Mouse (Mus musculus) retina, postnatal 7 days (tissue): ENCODE measurements at regions not wholly inside any gene's neighbourhood (a gene's known extent, or its start where the extent isn't known, plus 50 kb on each side); places are given as distances from the start of the nearest gene placed in this dataset.
A peak's percentile ranks its signal among the peaks of the same experiment; 100 is the strongest.

Experiments
- DNase-seq: peaks from one replicate; pipeline ENCODE4 v3.0.0-alpha.2; 2012; ENCODE audit warnings: low read depth, low spot score

DNA sequence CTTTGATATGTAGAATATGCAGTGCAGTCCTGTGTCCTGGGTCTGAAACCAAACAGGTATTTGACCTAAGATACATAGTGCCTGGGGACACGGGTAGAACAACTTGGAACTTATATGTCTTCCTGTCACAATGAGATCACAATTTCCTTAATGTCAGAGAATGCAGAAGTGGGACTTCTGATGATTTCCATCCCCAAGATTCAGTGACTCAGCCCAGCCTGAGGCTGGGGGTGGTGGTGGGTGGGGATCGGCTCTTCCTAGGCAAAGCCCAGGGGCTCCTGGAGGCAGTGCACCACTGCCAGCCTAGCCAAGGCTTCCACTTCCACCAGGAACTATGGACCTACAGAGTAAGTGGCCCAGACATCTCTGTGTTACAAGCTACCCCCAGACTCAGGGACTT, 391.2 kb downstream of the H2al1j start:
- DNase-seq, result no peak

DNA sequence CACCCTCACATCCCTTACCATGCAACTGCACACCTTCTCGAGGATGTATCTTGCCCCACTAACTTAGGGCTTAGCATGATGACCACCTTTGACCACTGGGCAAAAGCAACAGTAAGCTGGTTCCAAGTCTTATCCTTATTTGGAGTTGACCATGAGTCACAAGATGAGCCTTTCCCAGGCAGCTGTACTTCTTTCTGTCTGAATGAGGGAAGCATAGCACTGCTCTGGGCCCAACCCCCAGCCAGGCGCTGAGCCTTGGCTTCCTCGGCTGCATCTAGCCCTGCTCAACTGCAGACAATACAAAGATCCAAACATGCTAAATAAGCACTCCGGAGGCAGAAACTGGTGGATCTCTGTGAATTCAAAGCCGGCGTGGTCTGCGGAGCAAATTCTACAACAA, 392.9 kb downstream of the H2al1j start:
- DNase-seq, result no peak

DNA sequence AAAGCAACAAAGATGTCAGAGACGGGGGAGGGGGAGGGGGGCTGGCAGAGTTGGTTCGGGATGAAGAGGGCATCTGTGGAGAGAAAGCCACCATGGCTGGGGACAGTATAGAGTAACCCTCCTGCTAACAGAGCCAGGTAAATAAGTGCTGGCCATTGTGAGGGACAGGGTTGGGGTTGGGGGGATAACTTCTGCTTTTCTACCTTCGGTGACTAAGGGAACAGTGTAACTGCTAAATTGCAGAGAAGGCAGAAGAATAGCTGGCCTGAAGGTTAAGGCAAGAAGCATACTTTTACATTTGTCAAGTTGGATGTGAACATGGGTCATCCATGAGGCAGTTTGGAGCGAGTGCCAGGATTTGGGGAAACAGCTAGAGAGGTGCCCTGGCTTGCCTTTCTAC, 395.1 kb downstream of the H2al1j start:
- no peak for DNase-seq

DNA sequence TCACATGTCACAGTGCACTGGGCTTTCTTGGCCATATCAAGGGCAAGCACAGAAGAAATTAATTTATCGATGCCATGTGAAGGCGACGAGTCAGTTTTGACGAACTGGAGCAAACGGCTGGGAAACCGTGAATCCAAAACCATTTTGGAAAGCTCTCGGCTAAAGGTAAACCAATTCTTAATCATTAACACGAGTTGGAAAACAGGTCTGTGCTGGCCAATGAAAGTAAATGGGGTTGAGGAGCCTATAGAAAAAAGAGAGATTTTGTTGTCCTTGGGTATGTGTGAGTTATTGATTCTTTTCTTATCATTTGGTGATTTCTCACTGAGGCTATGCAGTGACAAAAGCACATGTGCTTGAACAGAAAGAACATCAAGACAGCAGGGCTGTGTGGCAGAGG, 397.1 kb downstream of the H2al1j start:
- DNase-seq, result no peak

DNA sequence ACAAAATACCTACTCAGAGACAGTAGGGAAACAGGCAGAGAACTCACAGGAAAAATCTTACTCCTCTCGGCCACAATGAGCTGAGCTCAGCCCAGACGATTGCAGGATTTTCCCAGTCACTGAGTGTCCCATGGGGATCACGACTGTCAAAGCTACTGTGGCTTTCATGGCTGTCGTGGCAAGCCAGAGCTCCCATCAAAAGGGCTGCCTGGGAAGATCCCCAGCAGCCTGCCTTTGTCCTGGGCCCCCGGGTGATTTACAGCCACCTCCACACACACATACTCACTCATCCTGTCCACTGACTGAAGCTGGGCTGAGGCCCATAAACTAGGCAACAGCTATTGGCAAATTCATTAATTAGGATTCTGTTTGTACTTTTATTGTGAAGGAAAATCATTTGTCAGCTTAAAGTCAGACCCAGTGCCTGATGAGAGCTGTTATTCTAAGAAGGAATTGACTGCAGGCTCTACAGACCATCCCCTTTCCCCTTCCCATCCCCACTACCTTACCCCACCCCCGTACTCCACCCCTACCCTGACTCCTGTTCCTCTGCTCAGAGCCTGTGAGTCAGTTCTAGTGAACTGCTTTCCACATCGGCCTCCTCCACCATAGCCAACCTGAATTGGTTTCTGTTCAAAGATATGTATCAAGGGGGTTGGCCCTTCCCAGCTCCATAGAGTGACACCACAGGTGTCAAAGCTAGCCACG, 399.1 kb downstream of the H2al1j start:
- no peak for DNase-seq

DNA sequence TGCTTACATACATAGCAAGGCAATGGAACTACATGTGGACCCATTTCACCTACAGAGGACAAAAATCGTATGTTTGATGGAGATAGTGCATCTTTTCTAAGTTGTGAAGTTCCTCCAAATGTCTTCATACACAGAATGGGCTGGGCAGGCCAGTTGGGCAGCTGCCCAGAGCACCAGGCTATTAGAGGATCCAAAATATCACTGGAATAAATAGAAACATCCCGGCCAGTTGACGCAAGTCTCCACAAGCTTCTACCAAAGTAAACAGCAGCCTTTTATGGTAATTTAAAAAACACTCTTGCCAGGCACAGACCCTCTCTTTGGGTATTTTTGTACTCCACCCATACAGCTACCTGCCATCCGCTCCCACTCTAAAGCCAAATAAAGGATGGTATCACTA, 400.9 kb downstream of the H2al1j start:
- no peak for DNase-seq

DNA sequence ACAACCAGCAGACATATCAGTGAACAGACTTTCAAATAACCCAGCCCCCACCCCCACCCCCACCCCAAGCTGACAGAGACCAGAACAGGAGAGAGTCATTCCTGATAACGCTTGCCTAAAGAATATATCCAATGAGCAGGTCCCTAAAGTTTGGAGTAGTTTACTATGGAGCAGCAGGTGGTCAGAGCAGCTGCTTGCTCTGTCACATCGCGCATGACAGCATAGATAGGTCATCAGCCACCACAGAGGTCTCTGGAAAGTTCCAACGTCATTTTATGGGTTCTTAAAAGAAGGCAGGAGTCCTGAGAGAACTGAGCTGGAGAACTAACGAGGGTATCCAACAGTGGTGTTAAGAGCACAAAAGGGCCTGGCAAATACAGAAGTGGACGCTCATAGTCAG, 402.4 kb downstream of the H2al1j start:
- DNase-seq, result no peak

DNA sequence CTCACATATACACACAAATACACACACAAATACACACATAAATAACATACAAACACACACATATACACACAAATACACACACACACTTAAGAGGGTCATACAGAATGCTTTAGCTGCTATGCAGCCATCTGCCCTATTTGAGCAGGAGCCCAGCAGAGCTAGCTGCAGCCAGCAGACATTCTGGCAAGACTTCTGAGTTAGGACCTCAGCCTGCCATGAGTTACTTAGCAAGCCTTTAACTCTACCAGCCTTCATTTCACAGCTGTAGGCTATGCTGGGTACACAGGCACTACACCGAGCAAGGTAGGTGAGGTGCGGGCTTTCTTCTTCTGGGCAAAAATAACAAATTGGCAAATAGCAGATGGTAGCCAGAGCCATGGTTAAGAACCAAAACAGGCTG, 404.7 kb downstream of the H2al1j start:
- DNase-seq, result no peak

DNA sequence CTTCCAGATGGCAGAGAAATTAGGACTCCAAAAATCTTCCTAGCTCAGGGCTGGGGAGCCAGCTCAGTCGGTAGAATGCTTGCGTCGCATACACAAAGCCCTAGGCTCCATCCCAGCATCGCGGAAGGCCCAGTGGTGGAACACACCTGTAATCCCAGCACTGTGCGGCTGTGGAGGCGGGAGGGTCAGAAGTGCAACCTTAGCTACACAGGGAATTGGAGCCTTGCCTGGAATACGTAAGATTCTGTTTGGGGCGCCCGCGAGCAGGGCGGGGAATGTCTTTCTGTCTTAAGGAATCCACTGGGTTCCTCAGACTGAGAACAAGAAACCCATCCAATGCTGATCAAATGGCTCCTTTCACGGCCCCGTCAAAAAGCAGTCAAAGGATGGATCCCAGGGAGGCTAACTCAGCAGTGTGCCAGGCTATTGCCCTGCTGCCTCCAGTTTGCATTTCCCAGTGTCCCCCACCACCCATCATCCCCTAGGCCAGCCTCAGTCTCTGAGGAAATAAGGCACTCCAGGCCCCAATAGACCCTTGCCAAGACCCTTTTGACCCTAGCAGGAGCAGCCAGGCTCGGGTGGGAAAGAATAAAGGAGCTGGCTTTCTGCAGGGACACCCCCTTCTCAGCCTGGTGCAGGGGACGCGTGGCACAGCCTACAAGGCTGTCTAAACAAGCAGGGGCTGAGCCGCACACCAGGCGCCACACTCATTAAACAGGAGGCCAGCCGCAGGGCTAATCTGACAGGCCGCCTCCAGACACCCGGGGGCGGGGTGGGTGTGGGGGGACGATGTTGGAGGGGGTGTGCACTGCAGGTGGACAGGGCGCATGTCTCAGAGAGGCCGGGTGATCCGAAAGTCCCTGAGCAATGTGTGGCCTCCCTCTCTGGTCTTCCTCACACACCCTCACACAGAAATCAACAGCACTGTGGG, 407.1 kb downstream of the H2al1j start:
- peak; percentile 27 for DNase-seq

DNA sequence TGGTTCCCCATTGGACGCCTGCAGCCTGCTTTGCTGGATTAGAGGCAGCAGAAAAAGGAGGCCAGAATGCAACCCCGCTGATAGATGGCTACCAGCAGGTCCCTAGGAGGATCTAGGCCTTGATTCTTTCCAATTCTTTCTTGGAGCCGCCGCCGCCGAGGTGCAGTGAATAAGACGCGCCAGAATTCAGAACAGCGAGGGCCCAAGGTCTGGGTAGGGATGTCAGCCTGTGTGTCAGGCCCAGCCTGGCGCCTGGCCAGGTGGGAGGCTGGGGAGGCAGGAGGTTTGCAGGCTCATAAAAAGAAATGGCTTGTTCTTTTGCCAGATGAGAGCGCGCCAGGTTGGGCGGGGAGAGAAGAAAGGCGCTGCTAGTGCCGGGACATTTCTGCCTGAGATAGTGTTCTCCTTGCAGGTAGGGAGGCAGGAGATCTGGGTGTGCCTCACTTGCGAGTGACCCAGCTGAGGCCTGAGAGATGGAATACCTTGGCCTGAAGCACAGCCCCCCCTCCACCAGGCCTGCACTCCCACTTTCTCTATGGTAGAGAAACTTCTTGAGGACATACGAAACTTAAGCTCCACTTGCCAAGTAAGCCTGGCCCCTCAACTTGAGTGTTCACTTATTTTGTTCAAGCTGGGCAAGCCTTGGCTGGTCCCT, 408.0 kb downstream of the H2al1j start:
- no peak for DNase-seq

DNA sequence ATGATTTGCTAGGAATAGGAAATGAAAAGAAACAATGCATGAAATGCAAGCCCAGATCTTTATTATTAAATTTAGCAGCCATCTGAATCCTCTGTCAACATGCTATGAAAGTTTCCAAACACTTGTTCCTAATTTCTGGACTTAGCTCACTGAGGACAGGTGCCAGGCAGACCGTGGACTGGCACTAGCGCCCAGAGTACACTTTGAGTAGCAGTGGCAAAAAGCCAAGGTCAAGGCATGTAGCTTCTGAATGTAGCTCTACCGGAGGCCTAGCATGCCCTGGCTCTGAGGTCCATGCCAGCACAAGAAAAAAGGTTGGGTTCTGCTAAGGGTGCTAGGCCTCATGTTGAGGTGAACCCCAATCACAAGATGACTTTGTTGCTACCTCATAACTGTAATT, 408.9 kb downstream of the H2al1j start:
- no peak for DNase-seq

DNA sequence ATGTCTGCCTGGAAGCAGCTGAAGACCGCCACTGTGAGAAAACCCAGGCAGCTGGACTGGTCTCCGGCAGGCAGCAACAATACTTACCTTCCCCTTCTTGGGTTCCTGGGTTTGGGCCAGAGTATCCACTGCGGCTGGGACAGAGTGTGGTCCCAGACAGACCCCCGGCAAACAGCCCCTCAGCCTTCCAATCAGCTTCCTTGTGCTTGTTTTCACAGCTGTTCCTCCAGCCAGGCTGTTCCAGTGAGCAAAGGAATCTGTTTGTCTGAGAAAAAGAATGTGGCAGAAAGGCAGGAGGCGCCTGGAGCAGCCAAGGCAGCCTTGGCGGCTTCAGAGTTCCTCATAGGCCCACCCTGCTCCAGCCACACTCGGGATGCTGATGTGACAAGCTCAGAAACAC, 411.9 kb downstream of the H2al1j start:
- no peak for DNase-seq

DNA sequence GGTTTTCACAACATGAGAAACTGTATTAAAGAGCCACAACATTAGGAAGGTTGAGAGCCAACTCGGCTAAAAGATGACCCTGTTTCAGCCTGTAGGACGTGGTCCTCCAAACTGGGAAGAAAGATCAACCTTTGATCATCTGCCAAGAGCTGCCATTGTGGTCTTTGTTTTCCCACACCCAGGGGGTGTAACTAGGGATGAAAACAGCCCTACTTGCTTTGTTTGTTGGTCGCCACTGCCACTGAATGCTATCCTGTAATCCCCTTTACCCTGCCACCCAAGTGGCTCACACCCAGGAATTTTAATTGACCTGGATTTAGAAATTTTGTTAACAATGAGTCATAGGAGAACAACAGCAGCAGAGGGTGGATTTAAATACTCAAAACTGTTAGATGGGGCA, 414.2 kb downstream of the Bcor start:
- DNase-seq, result no peak

DNA sequence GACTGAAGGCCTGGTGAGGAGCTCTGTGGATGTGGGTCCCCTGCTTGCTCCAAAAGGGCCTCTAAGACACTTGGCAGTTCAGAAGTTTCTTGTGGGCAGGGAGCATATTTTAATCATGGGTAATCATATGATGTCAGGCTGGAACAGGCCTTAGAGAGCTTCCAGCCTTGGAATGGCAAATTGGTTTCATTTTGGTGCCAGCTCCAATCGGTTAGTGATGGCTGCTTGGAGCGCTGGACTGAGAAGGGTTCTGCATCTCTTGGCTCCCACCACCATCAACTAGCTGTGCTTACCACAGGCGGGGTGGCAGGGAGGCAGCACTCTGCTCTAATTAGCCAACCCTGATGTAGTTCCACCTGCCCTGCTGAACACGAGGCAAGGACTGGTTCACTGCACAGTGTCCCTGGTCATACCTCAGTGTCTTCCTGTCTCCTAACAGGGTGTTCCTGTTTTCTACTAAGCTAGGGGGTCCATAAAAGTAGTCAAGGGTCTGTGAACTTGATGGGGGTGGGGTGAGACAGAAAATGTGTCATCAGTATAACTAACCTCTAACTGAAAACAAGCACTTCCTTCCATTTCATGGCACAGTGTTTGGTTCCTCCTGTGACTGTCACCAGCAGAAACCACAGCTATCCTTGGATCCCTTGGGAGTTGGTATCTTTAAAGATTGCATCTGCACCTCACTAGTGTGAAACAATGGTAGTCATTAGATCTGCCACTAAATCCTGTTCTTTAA, 412.6 kb downstream of the Bcor start:
- DNase-seq, result no peak

DNA sequence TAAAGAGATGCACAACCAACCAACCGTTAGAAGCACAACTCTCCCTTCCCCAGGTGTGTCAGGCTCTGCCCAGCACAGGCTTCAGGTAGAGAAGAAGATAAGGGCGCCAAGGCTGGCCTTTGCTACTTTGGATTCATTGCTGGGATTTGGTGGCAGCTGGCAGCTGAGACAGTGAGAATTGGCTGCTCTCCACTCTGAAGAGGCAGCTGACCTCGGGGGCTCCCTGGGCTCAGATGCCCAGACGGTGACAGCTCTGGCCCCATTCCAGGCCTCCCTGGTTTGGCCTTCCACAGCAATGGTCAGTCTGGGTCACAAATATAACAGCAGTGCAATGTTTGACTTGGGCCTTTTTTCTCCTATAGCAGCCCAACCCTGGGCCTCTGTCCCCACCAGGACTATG, 411.9 kb downstream of the Bcor start:
- DNase-seq, result no peak

DNA sequence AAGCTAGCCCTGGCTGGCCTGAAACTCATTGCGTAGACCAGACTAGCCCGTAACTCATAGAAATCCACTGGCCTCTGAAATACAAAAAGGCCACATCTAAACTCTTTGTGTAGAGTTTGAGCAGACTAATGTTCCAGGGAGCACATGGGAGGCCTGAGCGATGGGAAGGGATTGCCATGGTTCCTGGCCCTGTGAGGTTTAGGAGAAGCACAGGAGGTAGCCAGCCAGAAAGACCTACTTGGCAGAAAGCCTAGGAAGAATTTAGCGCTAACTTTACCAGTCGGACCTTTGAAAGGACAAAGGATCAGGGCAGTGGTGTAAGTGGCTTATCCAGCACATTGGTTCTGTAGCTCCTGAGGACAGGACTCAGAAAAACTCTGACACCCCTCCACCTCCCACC, 407.6 kb downstream of the Bcor start:
- no peak for DNase-seq

DNA sequence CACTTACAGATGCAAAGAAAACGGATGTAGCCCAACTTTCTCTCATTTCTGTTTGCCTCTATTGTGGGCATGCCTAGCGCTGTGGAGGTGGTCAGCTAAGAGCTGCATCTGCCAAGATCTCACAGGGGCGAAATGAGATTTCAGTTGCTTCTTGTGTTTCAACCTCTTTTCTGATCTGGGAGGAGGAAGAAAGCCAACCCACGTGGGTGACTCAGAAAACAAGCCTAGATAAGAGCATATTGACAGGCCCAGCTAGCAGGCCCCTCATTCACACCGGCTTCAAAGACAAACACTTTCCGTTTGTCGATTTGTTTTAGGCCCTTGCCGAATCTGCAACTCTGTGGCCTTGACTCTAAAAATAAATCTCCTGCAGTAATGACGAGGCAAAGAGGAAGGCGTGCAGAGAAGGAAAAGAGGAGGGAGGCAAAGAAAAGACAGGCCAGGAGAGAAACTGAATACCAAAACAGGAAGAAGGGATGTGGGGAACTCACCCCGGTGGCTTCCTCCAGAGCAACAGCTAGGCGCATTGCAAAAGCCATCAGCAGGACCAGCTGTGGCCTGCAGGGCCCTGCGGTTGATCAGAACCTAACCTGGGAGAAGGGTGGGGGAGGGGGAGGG, 407.1 kb downstream of the Bcor start:
- no peak for DNase-seq

DNA sequence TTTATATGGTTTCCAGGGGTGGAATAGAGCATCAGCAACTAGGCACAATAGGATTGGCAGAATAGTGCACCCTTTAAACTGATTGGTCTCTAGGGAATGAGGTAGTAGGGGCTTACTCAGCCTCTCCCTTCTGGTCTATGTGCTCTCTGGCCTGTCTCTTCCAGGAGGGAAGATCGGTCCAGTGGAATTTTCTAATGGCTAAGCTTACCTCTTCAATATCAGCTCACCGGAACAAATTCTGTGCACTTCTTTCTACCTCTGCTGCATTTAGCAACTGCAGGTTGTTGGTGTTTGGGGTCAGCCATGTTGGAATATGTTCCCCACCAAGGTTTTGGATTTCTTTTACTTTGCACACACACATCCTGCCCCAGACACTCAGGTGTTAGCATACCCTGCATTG, 405.1 kb downstream of the Bcor start:
- DNase-seq, result no peak

DNA sequence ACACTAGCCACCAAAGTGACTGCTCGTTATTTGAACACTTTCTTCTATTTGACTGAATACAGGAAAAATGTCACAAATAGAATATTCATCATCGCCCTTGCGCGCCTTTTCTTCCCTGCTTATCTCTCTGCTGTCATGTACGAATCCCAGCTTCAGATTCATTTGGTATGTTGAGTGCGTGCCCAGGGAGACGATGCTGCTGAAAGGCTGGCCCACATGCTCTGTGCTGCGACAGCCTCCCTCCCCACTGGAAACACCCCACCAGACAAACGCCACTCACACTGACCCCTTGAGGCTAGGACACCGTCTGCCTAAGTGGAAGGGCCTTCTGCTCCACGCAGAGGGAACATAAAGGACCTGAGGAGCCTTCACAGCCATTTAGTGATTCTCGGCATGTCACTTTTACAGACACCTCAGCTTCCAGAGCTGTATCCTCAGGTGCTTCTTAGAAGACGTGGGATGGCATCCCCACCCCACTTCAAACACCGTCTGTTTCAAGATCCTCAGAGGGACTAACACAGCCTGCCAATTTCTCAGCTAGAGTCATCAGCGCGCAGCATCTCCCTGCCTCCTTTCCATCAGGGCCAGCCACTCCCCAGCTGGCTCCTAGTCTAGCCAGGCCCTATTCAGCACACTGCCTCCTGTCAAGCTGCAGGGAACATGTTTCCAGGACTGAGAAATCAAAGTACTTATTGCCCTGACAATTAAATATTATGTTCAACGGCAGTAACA, 396.6 kb downstream of the Bcor start:
- DNase-seq, result no peak

DNA sequence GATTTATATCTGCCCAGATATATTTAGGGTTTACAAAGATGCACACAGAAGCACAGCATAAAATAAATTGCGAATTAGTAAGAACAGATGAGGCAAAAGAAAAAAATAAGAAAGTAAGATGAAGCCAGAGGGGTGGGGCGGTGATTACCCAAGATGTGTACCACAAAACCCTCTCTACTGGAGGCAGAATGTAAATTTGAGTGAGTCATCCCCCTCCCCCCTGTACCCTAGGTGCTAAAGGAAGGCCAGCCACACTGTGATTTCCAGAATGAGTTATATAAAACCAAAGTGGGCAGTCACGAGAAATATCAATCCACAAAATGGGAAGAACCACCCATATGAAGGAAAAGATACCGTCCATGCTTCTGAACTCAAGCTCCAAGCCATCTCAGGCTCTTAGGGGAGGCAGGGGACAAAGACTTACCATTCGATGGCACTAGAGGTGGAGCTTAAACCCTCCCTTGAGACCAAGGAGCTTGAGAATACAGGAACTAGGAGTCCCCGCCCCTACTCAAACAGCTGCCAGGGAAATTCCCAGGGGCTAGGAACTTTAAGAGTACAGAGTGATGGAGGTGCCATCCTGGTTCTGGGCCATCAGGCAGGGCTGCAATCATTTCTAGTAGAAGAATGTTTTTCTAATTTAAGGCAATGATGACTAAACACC, 383.8 kb downstream of the Bcor start:
- no peak for DNase-seq
